Mouse (Mus musculus): Measurements from ENCODE around the gene Klf1. TPM values are rescaled to one million over a fixed set of nuclear protein-coding genes. Genes with fewer than 3 reads are reported as not detected.

Gene Klf1
- polyA plus RNA-seq, 1 experiment, result 0.31 TPM

- H3K27ac ChIP-seq (ENCODE audit: insufficient read depth, low read length), result peak overlapping the region; percentile 86
- 14% methylated on average over 3 of the region's 3 CpGs for WGBS
- peaks cover 7% of the 10 kb centered on the region for H3K4me1 ChIP-seq (ENCODE audit: control insufficient read depth, insufficient read depth, low read length)
- no peaks in the 10 kb centered on the region for H3K27me3 ChIP-seq (ENCODE audit: control insufficient read depth, insufficient read depth, low read length)
- TF ChIP-seq POLR2A (IDR thresholded peaks at IDR 0.05; ENCODE audit: borderline replicate concordance, insufficient read depth, low read length) (no peak), CTCF (IDR thresholded peaks at IDR 0.05; ENCODE audit: borderline replicate concordance, insufficient read depth, low read depth, low read length) (no peak)
- H3K4me3 ChIP-seq (replicated peaks; ENCODE audit: insufficient read depth, low read depth, low read length), result no peak overlapping the region
- DNase-seq, result peak; percentile 83 to 86
Observed at GRCm38 (mm10) chr8:84877297-84878035, 24.3 kb upstream of the Klf1 start.

- Histone ChIP-seq H3K4me3 (replicated peaks; ENCODE audit: insufficient read depth, low read depth, low read length) (no peak overlapping the region), H3K27ac (ENCODE audit: insufficient read depth, low read length) (no peak overlapping the region), H3K27me3 (ENCODE audit: control insufficient read depth, insufficient read depth, low read length) (no peaks in the 10 kb centered on the region), H3K4me1 (ENCODE audit: control insufficient read depth, insufficient read depth, low read length) (peaks cover 7% of the 10 kb centered on the region)
- DNase-seq, result no peak
- 90% methylated on average over 1 of the region's 1 CpGs for WGBS
- TF ChIP-seq POLR2A (IDR thresholded peaks at IDR 0.05; ENCODE audit: borderline replicate concordance, insufficient read depth, low read length) (no peak), CTCF (IDR thresholded peaks at IDR 0.05; ENCODE audit: borderline replicate concordance, insufficient read depth, low read depth, low read length) (no peak)
Observed at GRCm38 (mm10) chr8:84878915-84879314, 22.8 kb upstream of the Klf1 start.

GRCm38 (mm10) chr8:84884728-84885127, 17.0 kb upstream of the Klf1 start:
- Histone ChIP-seq H3K27ac (ENCODE audit: insufficient read depth, low read length) (no peak overlapping the region), H3K4me1 (ENCODE audit: control insufficient read depth, insufficient read depth, low read length) (no peaks in the 10 kb centered on the region), H3K27me3 (ENCODE audit: control insufficient read depth, insufficient read depth, low read length) (no peaks in the 10 kb centered on the region), H3K4me3 (replicated peaks; ENCODE audit: insufficient read depth, low read depth, low read length) (no peak overlapping the region)
- no peak for DNase-seq
- 73% methylated on average over 4 of the region's 4 CpGs for WGBS
- TF ChIP-seq POLR2A (IDR thresholded peaks at IDR 0.05; ENCODE audit: borderline replicate concordance, insufficient read depth, low read length) (no peak), CTCF (IDR thresholded peaks at IDR 0.05; ENCODE audit: borderline replicate concordance, insufficient read depth, low read depth, low read length) (no peak)

- peaks cover 8% of the 10 kb centered on the region; the same call in 1 of the 2 replicates for H3K4me1 ChIP-seq (ENCODE audit: control insufficient read depth, insufficient read depth, low read length)
- DNase-seq, result no peak
- WGBS, result 98% methylated on average over 3 of the region's 3 CpGs
- no peak for TF ChIP-seq POLR2A (IDR thresholded peaks at IDR 0.05; ENCODE audit: borderline replicate concordance, insufficient read depth, low read length)
- TF ChIP-seq CTCF (IDR thresholded peaks at IDR 0.05; ENCODE audit: borderline replicate concordance, insufficient read depth, low read depth, low read length), result no peak
- H3K27ac ChIP-seq (ENCODE audit: insufficient read depth, low read length), result no peak overlapping the region
- H3K27me3 ChIP-seq (ENCODE audit: control insufficient read depth, insufficient read depth, low read length), result no peaks in the 10 kb centered on the region
- H3K4me3 ChIP-seq (replicated peaks; ENCODE audit: insufficient read depth, low read depth, low read length), result no peak overlapping the region
Observed at GRCm38 (mm10) chr8:84888280-84888679, 13.4 kb upstream of the Klf1 start.

GRCm38 (mm10) chr8:84889141-84889540, 12.6 kb upstream of the Klf1 start:
- Histone ChIP-seq H3K27ac (ENCODE audit: insufficient read depth, low read length) (no peak overlapping the region), H3K4me1 (ENCODE audit: control insufficient read depth, insufficient read depth, low read length) (peaks cover 8% of the 10 kb centered on the region; the same call in 1 of the 2 replicates), H3K4me3 (replicated peaks; ENCODE audit: insufficient read depth, low read depth, low read length) (no peak overlapping the region), H3K27me3 (ENCODE audit: control insufficient read depth, insufficient read depth, low read length) (no peaks in the 10 kb centered on the region)
- TF ChIP-seq CTCF (IDR thresholded peaks at IDR 0.05; ENCODE audit: borderline replicate concordance, insufficient read depth, low read depth, low read length) (no peak), POLR2A (IDR thresholded peaks at IDR 0.05; ENCODE audit: borderline replicate concordance, insufficient read depth, low read length) (no peak)
- no peak for DNase-seq
- 35% methylated on average over 1 of the region's 1 CpGs for WGBS

GRCm38 (mm10) chr8:84892993-84893708, 8.6 kb upstream of the Klf1 start:
- 11% methylated on average over 31 of the region's 31 CpGs for WGBS

GRCm38 (mm10) chr8:84893709-84894134, 8.0 kb upstream of the Klf1 start, which contains the start of gene Gcdh:
TSS of gene Gcdh (minus strand) at chr8:84893921.
- H3K27ac ChIP-seq (ENCODE audit: insufficient read depth, low read length), result no peak within 1 kb of the TSS
- 0% methylated on average over 11 of the region's 11 CpGs for WGBS

More at GRCm38 (mm10) chr8:84892993-84893708, 8.6 kb upstream of the Klf1 start:
- DNase-seq, result no peak
- peaks cover 8% of the 10 kb centered on the region; the same call in 1 of the 2 replicates for H3K4me1 ChIP-seq (ENCODE audit: control insufficient read depth, insufficient read depth, low read length)
- no peak overlapping the region for H3K27ac ChIP-seq (ENCODE audit: insufficient read depth, low read length)
- peak overlapping the region; percentile 68 for H3K4me3 ChIP-seq (replicated peaks; ENCODE audit: insufficient read depth, low read depth, low read length)
- TF ChIP-seq CTCF (IDR thresholded peaks at IDR 0.05; ENCODE audit: borderline replicate concordance, insufficient read depth, low read depth, low read length) (no peak), POLR2A (IDR thresholded peaks at IDR 0.05; ENCODE audit: borderline replicate concordance, insufficient read depth, low read length) (no peak)
- H3K27me3 ChIP-seq (ENCODE audit: control insufficient read depth, insufficient read depth, low read length), result no peaks in the 10 kb centered on the region

More at GRCm38 (mm10) chr8:84893709-84894134, 8.0 kb upstream of the Klf1 start, which contains the start of gene Gcdh:
- no peak for TF ChIP-seq CTCF (IDR thresholded peaks at IDR 0.05; ENCODE audit: borderline replicate concordance, insufficient read depth, low read depth, low read length)
- peak; percentile 51; the same call in 1 of the 2 replicates for TF ChIP-seq POLR2A (IDR thresholded peaks at IDR 0.05; ENCODE audit: borderline replicate concordance, insufficient read depth, low read length)
- Histone ChIP-seq H3K4me1 (ENCODE audit: control insufficient read depth, insufficient read depth, low read length) (peaks cover 8% of the 10 kb centered on the region; the same call in 1 of the 2 replicates), H3K4me3 (replicated peaks; ENCODE audit: insufficient read depth, low read depth, low read length) (peak within 1 kb of the TSS; percentile 68), H3K27me3 (ENCODE audit: control insufficient read depth, insufficient read depth, low read length) (no peaks in the 10 kb centered on the region)
- DNase-seq, result peak; percentile 92 to 97

Data from cerebellum, adult 2 months (tissue).